Mouse (Mus musculus): ENCODE data around the gene Tsc2. TPM values are rescaled to one million over a fixed set of nuclear protein-coding genes. Genes with fewer than 3 reads are reported as not detected.
A peak's percentile ranks its signal among the peaks of the same experiment; 100 is the strongest.

Gene Tsc2
- 51.1 and 53.2 TPM in 2 replicates for polyA plus RNA-seq (2011; ENCODE audit: insufficient read depth, insufficient read length, low read depth, missing spikeins)

DNA sequence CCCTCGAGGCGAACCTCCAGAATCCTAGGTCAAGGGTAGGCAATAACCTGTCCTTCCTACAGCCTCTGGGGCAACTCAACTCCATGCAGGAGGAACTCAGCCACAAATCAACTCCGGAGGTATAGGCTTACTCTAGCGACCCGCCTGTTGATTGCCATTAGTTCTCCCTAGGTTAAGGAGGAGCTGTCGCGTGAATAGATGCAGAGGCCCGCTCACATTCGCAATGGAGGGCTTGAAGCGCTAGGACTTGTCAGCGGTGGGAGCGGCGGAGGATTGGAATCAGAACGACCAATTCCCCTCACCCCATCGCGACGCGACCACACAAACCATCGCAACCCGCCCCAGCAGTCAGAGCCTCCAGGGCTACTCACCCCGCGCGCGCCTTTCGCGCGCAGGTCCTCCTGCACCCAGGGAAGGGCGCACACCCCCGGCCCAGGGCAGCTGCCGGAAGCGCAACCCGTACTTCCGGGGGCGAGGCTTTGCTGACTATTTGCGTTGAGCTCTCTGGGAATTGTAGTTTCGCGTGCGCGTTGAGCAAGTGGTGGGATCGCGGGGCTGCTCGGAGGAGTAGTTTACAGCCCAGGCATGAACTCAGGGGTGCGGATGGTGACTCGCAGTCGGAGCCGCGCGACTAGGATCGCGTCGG is at the start of gene Tsc2, which contains the start of gene Nthl1:
Gene Tsc2 (minus strand): TSS at position 464 of the 646 bp plus-strand sequence.
Gene Nthl1 (plus strand): TSS at position 514 of the 646 bp plus-strand sequence.
- no peaks in the 10 kb centered on the region for H3K27me3 ChIP-seq (ENCODE audit: control insufficient read depth, insufficient read depth, low read length, poor library complexity, severe bottlenecking)
- H3K4me3 ChIP-seq (ENCODE audit: low read depth, low read length): peak within 1 kb of the TSS; percentile 85
- TF ChIP-seq CTCF (IDR thresholded peaks at IDR 0.05; ENCODE audit: low read depth, low read length) (no peak), EP300 (IDR thresholded peaks at IDR 0.05; ENCODE audit: insufficient read depth, low read depth, low read length) (no peak), POLR2A (IDR thresholded peaks at IDR 0.05; ENCODE audit: insufficient read depth, low read length) (peak; percentile 77)
- H3K27ac ChIP-seq (ENCODE audit: insufficient read depth, low read length): 0 out of 2 replicates have a peak within 1 kb of the TSS, but pooled peaks have one; percentile 9
- H3K9me3 ChIP-seq (replicated peaks; ENCODE audit: control insufficient read depth, insufficient read depth, low read length, poor library complexity, severe bottlenecking): no peaks in the 10 kb centered on the region
- H3K36me3 ChIP-seq (ENCODE audit: control insufficient read depth, insufficient read depth, low read length, poor library complexity, severe bottlenecking): peaks cover 3% of the 10 kb centered on the region
- H3K4me1 ChIP-seq (ENCODE audit: control insufficient read depth, insufficient read depth, low read length): no peaks in the 10 kb centered on the region
- peak within 1 kb of the TSS; percentile 63 for H3K9ac ChIP-seq (ENCODE audit: low read depth, poor library complexity, severe bottlenecking)

DNA sequence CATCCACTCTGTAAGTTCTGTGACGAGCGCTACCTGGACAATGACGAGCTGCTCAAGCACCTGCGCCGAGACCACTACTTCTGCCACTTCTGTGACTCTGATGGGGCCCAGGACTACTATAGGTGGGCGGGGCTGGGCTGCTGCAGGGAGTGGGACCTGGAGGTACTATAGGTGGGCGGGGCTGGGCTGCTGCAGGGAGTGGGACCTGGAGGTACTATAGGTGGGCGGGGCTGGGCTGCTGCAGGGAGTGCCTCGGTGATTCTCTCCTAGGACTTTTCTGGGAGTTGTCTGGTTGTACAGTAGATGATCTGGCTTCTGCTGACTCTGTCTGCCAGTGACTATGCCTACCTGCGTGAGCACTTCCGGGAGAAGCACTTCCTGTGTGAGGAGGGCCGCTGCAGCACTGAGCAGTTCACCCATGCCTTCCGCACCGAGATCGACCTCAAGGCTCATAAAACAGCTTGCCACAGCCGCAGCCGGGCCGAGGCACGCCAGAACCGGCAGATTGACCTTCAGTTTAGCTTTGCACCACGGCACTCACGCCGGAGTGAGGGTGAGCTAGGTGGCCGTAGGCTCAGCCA is 45.2 kb upstream of the Tsc2 start:
- peaks cover 42% of the 10 kb centered on the region for H3K36me3 ChIP-seq (ENCODE audit: control insufficient read depth, insufficient read depth, low read length, poor library complexity, severe bottlenecking)
- H3K4me3 ChIP-seq (ENCODE audit: low read depth, low read length): no peak overlapping the region
- H3K27ac ChIP-seq (ENCODE audit: insufficient read depth, low read length): no peak overlapping the region
- peaks cover 4% of the 10 kb centered on the region for H3K4me1 ChIP-seq (ENCODE audit: control insufficient read depth, insufficient read depth, low read length)
- H3K9me3 ChIP-seq (replicated peaks; ENCODE audit: control insufficient read depth, insufficient read depth, low read length, poor library complexity, severe bottlenecking): no peaks in the 10 kb centered on the region
- H3K9ac ChIP-seq (ENCODE audit: low read depth, poor library complexity, severe bottlenecking): no peak overlapping the region
- no peaks in the 10 kb centered on the region for H3K27me3 ChIP-seq (ENCODE audit: control insufficient read depth, insufficient read depth, low read length, poor library complexity, severe bottlenecking)
- no peak for TF ChIP-seq CTCF (IDR thresholded peaks at IDR 0.05; ENCODE audit: low read depth, low read length)
- TF ChIP-seq POLR2A (IDR thresholded peaks at IDR 0.05; ENCODE audit: insufficient read depth, low read length): no peak
- no peak for TF ChIP-seq EP300 (IDR thresholded peaks at IDR 0.05; ENCODE audit: insufficient read depth, low read depth, low read length)

DNA sequence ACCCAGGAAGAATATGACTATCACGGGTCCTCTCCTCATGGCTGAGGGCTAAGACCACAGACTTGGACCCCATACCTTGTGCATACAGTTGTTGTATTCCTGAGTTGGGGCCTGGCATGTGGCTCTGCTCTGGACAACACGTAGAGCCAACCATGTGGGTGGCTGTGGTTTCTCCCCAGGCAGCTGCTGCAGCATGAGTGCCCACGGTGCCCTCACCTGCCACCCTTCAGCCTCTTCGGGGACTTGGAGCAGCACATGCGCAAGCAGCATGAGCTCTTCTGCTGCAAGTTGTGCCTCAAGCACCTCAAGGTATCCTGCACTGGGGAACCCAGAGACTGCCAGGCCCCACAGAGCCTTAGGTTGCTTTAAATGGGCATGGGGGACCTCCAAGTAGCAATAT is 44.4 kb upstream of the Tsc2 start:
- peaks cover 42% of the 10 kb centered on the region for H3K36me3 ChIP-seq (ENCODE audit: control insufficient read depth, insufficient read depth, low read length, poor library complexity, severe bottlenecking)
- H3K9me3 ChIP-seq (replicated peaks; ENCODE audit: control insufficient read depth, insufficient read depth, low read length, poor library complexity, severe bottlenecking): no peaks in the 10 kb centered on the region
- H3K4me3 ChIP-seq (ENCODE audit: low read depth, low read length): no peak overlapping the region
- H3K9ac ChIP-seq (ENCODE audit: low read depth, poor library complexity, severe bottlenecking): no peak overlapping the region
- no peak for TF ChIP-seq CTCF (IDR thresholded peaks at IDR 0.05; ENCODE audit: low read depth, low read length)
- TF ChIP-seq EP300 (IDR thresholded peaks at IDR 0.05; ENCODE audit: insufficient read depth, low read depth, low read length): no peak
- no peak for TF ChIP-seq POLR2A (IDR thresholded peaks at IDR 0.05; ENCODE audit: insufficient read depth, low read length)
- no peaks in the 10 kb centered on the region for H3K27me3 ChIP-seq (ENCODE audit: control insufficient read depth, insufficient read depth, low read length, poor library complexity, severe bottlenecking)
- H3K27ac ChIP-seq (ENCODE audit: insufficient read depth, low read length): no peak overlapping the region
- peaks cover 4% of the 10 kb centered on the region for H3K4me1 ChIP-seq (ENCODE audit: control insufficient read depth, insufficient read depth, low read length)

DNA sequence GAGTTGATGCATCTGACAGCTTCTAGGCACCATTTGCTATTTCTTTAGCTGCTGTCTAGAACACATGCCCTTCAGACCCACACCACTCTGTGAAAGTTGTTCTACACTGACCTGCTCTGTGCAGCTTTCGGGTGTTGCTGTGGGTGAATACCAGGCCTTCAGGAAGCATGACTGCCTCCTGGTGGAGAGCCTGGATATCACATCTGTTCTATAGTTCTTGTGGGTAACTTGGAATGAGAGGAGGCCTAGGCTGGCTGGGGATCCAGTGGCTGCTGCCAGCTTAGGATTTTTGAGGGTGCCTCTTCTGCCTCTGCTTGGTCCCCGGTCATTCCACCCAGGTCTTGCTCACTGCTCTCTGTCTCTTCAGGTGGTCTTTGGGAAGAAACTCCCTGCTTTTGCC is 43.8 kb upstream of the Tsc2 start:
- Histone ChIP-seq H3K4me1 (ENCODE audit: control insufficient read depth, insufficient read depth, low read length) (peaks cover 4% of the 10 kb centered on the region), H3K27ac (ENCODE audit: insufficient read depth, low read length) (no peak overlapping the region), H3K4me3 (ENCODE audit: low read depth, low read length) (no peak overlapping the region), H3K9me3 (replicated peaks; ENCODE audit: control insufficient read depth, insufficient read depth, low read length, poor library complexity, severe bottlenecking) (no peaks in the 10 kb centered on the region), H3K36me3 (ENCODE audit: control insufficient read depth, insufficient read depth, low read length, poor library complexity, severe bottlenecking) (peaks cover 40% of the 10 kb centered on the region), H3K27me3 (ENCODE audit: control insufficient read depth, insufficient read depth, low read length, poor library complexity, severe bottlenecking) (no peaks in the 10 kb centered on the region), H3K9ac (ENCODE audit: low read depth, poor library complexity, severe bottlenecking) (no peak overlapping the region)
- no peak for TF ChIP-seq POLR2A (IDR thresholded peaks at IDR 0.05; ENCODE audit: insufficient read depth, low read length)
- TF ChIP-seq CTCF (IDR thresholded peaks at IDR 0.05; ENCODE audit: low read depth, low read length): peak; percentile 64

DNA sequence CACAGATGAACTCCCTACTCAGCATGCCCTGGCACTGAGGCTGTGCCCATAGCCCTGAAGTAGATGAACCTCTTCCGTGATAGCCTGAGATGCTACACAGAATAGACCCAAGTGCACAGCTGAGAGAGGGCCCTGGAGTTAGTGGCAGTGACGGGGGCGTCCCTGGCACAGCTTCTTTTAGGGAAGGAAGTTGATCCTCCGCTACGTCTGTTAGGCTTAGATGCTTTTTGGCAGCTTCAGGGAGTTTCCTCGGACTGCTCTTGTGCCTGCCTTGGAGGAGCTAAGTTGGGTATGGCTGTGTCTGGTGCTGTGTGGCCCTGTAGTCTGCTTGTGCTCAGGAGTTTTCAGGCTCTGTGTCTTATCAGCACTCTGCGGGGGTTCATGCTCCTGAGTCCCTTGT is 41.8 kb upstream of the Tsc2 start:
- H3K9me3 ChIP-seq (replicated peaks; ENCODE audit: control insufficient read depth, insufficient read depth, low read length, poor library complexity, severe bottlenecking): no peaks in the 10 kb centered on the region
- peaks cover 21% of the 10 kb centered on the region for H3K36me3 ChIP-seq (ENCODE audit: control insufficient read depth, insufficient read depth, low read length, poor library complexity, severe bottlenecking)
- H3K27ac ChIP-seq (ENCODE audit: insufficient read depth, low read length): no peak overlapping the region
- H3K9ac ChIP-seq (ENCODE audit: low read depth, poor library complexity, severe bottlenecking): no peak overlapping the region
- peaks cover 6% of the 10 kb centered on the region for H3K4me1 ChIP-seq (ENCODE audit: control insufficient read depth, insufficient read depth, low read length)
- TF ChIP-seq EP300 (IDR thresholded peaks at IDR 0.05; ENCODE audit: insufficient read depth, low read depth, low read length) (no peak), CTCF (IDR thresholded peaks at IDR 0.05; ENCODE audit: low read depth, low read length) (no peak), POLR2A (IDR thresholded peaks at IDR 0.05; ENCODE audit: insufficient read depth, low read length) (no peak)
- no peaks in the 10 kb centered on the region for H3K27me3 ChIP-seq (ENCODE audit: control insufficient read depth, insufficient read depth, low read length, poor library complexity, severe bottlenecking)
- no peak overlapping the region for H3K4me3 ChIP-seq (ENCODE audit: low read depth, low read length)

DNA sequence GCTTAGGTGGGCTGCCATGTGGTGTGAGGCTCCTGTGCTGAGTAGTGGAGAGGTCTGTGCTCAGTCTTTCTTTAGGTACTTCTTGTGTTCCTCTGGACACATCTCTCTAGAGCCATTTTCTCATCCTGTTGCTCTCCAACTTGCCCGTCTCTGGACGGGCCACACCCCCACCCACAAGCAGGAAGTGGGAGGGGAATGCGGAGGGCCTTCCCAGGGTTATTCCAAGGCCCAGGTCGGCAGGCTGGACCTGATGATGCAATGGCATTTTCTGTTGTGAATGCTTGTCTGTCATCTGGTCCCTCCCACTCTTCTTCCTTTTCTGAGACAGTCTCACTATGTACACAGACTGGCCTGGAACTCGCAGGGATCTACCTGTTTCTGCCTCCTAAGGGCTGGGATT is 39.7 kb upstream of the Tsc2 start:
- Histone ChIP-seq H3K4me3 (ENCODE audit: low read depth, low read length) (peak overlapping the region; percentile 24), H3K36me3 (ENCODE audit: control insufficient read depth, insufficient read depth, low read length, poor library complexity, severe bottlenecking) (0 out of 2 replicates have a peak, but pooled peaks cover 5% of the 10 kb centered on the region), H3K9ac (ENCODE audit: low read depth, poor library complexity, severe bottlenecking) (0 out of 2 replicates have a peak overlapping the region, but pooled peaks have one; percentile 1), H3K27ac (ENCODE audit: insufficient read depth, low read length) (no peak overlapping the region), H3K9me3 (replicated peaks; ENCODE audit: control insufficient read depth, insufficient read depth, low read length, poor library complexity, severe bottlenecking) (no peaks in the 10 kb centered on the region), H3K27me3 (ENCODE audit: control insufficient read depth, insufficient read depth, low read length, poor library complexity, severe bottlenecking) (no peaks in the 10 kb centered on the region), H3K4me1 (ENCODE audit: control insufficient read depth, insufficient read depth, low read length) (peaks cover 2% of the 10 kb centered on the region)
- TF ChIP-seq CTCF (IDR thresholded peaks at IDR 0.05; ENCODE audit: low read depth, low read length) (no peak), EP300 (IDR thresholded peaks at IDR 0.05; ENCODE audit: insufficient read depth, low read depth, low read length) (no peak), POLR2A (IDR thresholded peaks at IDR 0.05; ENCODE audit: insufficient read depth, low read length) (no peak)

Data from ES-Bruce4 (cell line).